Mouse (Mus musculus) ES-E14 (cell line): Measurements from ENCODE around the gene Snx3.

Experiments used
- MAFK ChIP-seq: IDR thresholded peaks from 2 replicates; pipeline ENCODE4 v1.6.1; 2014; ENCODE audit warnings: mild to moderate bottlenecking, low read depth, low read length, inconsistent platforms; ENCODE audit not compliant: insufficient read depth
- ZNF384 ChIP-seq: IDR thresholded peaks from 2 replicates; pipeline ENCODE4 v1.6.1; 2012; ENCODE audit warnings: low read depth, low read length, inconsistent platforms

- no peak for TF ChIP-seq ZNF384
- no peak for TF ChIP-seq MAFK
Measured at GRCm38 (mm10) chr10:42514125-42514524, 12.3 kb downstream of the Snx3 start.
